Mouse (Mus musculus) liver, adult 2 months (tissue): ENCODE results near the gene Safb2.

ENCODE experiments used
- CTCF ChIP-seq: fragments of 200-500 bp; IDR thresholded peaks from 2 replicates; pipeline ENCODE4 v1.5.1; 2011; ENCODE audit warnings: low read depth, low read length, control low read depth
- POLR2A ChIP-seq: fragments of 200-500 bp; IDR thresholded peaks from 2 replicates; pipeline ENCODE4 v1.6.1; 2011; ENCODE audit warnings: low read length, control low read depth; ENCODE audit not compliant: insufficient read depth; ENCODE audit errors: extremely low read depth

DNA sequence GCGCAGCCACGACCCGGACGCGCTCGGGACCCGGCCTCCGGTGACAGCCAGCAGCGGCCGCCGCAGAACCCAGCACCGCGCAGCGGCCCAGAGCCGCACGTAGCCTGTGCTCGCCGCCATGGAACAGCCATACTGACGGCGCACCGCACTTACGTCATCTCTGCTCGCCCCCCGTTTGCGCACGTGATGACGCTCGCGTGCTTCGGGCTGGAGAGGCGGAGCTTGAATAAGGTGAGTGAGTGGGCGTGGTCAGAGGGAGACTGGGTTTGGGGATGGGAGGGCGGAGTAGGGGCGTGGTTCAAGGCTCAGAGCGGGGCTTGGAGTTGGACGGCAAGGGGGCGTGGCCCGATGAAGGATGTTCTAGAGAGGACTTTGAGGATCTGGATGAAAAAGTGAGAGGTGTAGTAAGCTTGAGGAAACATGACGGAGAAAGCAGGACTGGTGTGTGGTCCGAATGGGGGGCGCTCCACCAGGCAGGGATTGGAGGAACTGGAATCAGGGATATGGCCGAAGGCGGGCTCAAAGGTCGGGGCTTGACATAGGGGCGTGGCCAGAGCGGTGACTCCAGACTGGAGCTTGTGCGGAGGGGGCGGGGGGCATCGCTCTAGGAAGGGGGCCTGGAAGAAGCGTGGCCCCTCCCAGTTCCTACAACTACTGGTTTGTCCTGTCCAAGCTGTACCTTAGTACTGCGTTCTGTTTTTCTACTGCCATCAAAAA, 42.5 kb upstream of the Safb2 start, which contains the start of gene Lonp1:
- TF ChIP-seq CTCF, result no peak
- 0 out of 2 replicates have a peak, but pooled peaks have one; percentile 36 for TF ChIP-seq POLR2A
